Mouse (Mus musculus) kidney, postnatal 14 days (tissue): ENCODE data around the gene Pde11a.

Source experiments
- DNase-seq: peaks from one replicate; pipeline ENCODE4 v3.0.0; 2022; ENCODE audit warnings: mixed read lengths

The Pde11a gene

DNA sequence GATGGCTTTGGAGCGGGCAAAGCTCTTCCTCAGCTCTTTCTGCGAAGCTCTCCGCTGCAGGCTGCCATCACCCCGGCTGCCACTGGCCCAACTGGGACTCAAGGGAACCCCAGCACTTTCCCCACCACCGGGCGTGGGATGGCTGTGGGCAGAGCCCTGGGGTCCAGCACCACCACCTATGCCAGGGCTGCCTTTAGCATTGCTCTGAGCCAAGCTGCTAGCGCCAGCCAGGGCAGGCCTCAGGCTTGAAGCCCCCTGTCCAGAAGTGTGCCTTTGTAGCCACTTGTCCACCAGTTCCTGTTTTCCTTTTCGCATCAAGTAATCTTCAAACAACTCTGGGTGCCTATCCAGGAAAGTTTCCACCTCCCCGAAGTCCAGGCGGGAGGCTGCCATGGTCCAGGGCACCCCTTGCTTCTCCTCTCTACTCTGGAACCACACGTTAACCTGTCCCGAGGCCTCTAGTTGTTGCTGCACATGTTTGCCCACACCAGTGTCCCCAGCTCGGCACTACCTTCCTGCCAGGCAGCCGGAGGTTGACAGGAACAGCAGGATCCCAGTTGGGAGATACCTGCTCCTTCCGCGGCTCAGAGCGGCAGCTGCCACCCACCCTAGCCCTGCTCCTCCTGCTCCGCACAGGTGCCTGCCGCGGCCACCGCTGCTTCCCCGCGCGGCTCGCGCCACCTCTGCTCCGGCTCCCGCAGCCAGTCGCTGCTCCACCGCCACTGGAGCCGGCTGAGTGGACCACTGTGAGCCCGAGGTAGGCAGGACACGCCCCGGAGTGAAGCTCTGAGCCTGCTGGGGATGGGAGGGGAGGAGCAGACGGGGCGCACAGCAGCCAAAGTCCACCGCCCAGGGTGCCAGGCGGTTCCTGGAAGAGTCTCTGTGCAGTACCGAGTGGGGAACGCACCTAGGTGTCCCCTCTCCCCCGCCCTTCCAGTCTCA, at the start of gene Pde11a:
Gene Pde11a, minus strand, starts transcription at position 560 of the 942 bp plus-strand sequence.
- DNase-seq: peak; percentile 85

DNA sequence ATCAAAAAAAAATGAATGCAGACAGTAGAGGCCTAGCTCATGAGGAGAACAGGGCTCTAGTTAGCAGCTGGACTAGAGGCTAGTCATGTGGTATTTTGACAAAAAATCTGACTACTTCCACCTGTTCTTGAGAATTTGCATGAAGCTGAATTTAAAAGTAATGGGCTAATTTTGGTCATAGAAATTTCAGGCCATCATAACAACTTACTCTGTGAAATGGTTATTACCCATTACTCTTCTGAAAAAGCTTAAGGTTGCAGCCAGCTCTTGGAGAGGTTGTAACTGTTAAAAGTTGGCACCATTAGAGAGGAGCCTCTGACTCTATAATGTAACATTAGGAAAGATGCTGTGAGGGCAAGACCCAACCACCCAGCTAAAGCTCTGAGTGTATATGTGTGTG, 48.0 kb upstream of the Pde11a start:
- DNase-seq: no peak

DNA sequence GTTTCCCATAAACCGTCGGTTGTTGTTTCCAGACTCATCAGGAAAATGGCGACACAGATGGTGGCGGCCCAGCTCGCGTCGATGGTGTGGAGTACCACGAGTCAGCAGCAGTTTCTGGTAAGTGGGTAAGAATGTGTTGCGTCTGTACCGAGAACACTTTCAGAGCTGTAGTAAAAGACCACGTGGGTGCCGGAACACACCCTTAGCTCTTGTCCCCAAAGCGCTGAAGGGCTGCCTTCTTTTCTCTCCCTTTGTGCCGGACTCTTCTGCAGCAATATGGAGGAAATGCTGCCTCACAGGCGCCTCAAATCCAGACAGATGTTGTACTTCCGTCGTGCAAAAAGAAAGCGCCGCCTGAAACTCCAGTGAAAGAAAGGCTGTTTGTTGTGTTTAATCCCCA, 40.1 kb upstream of the Pde11a start:
- DNase-seq: no peak

DNA sequence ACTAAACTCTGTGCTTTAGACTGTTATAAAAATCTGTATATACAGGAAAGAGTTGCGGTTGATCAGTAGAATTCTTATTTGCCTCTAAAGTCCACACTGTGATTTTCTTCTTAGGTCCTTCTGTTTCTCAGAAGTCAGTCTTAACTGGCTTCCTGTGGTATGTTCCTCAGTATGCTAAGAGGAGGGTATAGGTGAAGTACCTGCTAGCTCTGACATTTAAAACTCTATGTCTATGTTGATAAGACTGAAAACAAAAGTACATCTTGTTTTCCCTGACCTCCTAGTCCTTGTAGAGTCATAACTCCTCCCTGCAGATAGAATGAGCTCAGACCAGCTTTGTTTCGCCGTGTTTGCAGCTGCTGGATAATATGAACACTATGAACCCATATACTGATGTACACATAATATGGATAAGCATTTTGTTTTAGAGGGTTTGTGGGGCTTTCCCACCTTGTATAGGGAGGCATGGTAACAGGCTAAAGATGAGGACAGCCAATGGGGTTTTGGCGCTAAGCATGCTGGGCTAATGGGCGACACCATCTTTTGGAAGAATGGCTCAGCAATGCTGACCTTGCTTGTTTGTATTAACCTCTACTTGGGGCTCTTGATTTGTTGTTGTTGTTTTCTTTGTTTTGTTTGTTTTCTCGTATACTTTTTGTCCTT, 36.1 kb upstream of the Pde11a start:
- no peak for DNase-seq

DNA sequence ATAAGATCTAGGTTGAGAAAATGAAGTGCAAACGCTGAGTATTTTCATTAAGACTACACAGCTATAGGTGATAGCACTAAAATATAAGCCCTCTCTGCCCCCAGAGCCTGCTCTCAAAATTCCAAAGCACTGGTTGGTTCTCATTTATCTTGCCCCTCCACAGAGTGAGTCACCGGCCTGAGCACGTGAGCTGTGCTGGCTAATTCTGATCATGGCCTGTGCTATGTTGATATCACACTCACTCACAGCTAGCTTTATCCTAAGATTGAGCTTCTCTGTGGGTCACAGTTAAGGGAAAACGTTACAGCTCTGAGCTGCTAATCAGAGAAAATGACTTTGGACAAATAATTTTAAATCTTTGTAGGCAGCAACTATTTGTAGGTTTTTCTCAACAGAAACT, 33.7 kb upstream of the Pde11a start:
- DNase-seq: no peak

DNA sequence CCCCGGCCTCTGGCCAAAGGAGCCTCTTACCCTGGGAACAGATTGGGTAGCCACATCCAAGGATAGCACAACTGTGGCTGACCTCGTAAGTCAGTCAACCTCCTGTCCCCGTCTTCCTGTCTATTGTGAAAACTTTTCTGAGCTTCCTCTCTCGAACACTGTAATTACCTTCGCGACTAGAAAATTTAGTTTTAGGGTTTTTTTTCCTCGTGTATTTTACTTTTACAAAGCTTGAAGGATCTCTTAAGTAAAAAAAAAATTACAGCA, 32.0 kb upstream of the Pde11a start:
- no peak for DNase-seq

DNA sequence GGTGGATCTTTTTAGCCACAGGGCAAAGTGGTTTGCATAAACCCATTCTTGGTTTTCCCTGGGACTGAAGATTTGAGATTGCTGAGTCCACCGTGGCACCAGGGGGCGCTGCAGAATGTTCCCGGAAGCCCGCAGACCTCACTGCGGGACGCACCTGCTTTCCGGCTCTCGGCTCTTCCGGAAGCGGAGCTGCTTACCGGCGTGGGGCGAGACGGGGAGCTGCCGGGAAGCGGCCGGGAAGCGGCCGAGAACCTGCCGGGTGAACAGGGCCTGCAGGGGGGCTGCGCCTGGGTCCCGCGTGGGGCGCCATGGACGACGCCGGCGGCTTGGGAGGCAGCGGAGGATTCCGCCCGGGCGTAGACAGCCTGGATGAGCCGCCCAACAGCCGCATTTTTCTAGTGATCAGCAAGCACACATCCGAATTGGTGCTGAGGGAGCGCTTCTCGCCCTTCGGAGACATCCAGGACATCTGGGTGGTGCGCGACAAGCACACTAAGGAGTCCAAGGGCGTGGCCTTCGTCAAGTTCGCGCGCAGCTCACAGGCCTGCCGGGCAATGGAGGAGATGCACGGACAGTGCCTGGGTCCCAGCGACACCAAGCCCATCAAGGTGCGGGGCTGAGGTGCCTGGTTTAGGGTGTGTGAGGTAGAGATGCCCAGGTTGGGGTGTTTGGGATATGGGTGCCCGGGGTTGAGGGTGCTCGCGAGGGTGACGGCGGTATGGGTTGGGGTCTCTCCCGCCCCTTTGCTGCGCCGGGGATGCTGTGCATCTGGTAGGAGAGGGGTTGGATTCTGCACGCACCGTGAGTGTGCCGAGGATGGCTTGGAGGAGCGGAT, 31.5 kb upstream of the Pde11a start, which contains the start of gene Rbm45:
Gene Rbm45, plus strand, starts transcription at position 164 of the 835 bp plus-strand sequence.
- peak; percentile 91 for DNase-seq

DNA sequence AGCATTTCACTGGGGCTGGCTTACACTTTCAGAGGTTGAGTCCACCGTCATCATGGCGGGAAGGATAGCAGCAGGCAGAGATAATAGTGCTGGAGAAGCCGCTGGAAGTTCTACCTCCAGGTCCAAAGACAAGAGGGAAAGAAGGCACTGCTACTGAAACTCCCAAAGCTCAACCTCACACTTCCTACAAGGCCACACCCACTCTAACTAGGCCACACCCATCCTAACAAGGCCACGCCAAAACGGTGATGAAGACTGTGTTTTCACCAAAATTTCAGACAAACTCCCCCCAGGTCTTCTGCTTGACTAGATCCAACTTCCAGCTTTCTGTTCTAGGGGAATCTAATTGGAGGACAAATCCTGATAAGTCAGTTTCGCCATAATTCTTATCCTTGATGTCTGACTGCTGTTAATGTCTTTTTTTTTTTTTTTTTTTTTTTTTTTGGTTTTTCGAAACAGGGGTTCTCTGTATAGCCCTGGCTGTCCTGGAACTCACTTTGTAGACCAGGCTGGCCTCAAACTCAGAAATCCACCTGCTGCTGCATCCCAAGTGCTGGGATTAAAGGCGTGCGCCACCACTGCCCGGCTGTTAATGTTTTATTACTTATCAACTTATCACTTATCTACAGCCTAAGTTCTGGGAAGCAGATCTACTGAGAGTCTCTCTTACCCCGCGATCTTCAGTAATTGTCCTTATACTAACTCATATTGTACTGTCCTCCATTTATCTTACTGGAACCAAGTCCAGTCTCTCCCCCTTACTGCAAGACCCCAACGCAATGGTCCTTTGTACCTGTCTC, 30.5 kb upstream of the Pde11a start:
- no peak for DNase-seq

DNA sequence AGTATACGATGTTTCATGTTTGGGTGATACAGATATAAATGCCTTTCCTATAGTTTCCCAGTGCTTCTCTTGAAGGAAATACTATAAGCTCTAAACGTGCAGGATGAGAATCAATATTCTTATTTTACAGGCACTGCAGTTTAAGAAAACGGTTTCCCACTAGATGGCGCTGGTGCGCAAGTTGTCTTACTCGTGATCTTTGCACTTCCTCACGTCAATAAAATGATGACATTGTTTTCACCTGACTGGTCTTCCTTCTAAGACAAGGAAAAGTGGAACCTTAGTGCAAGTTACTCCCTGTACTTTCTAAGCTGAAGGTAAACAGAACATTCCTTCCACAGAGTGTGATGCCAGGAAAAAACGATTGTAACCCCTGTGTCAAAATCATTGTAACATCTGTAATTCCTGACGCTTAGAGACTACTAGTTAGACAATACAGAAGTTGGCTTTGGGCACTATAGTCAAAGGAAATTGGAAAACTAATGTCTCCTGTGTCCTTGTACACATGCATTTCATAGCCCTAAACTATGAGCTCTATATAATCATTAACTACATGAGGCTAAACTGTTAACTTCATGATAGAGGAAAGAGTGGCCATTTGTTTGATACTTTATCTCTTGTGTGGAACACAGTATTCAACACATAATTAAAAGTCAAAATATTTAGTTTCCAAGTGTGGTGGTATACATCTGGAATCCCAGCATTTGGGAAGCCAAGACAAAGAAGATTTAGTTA, 28.8 kb upstream of the Pde11a start:
- peak; percentile 84 for DNase-seq

DNA sequence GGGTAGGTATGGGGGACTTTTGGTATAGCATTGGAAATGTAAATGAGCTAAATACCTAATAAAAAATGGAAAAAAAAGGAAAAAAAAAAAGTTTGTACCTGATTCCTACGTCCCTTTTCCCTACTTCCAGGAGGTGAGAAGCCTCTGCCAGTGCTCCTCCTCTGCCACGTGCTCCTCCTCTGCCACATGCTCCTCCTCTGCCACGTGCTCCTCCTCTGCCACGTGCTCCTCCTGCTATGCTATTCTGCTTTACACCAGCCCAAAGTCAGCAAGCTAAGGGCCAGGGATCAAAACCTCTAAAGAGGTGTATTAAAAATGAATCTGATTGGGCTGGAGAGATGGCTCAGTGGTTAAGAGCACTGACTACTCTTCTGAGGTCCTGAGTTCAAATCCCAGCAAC, 27.2 kb upstream of the Pde11a start:
- DNase-seq: no peak

DNA sequence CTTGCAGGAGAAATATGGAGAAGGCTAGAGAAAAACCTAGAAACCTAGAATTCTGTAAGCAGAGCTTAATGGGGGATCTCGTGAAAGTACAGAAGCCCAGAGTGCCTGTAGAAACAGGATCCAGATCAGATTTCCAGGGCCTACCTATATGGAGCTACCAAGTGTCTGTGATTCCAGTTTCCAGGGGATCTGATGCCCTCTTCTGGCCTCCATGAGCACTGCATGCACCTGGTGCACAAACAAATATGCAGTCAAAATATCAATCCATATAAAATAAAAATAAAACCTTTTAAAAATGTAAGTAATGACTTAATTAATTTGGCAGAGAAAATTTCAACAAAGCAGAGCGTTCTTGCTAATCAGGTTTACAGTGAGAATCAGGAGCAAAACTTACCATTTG, 23.5 kb upstream of the Pde11a start:
- DNase-seq: no peak

DNA sequence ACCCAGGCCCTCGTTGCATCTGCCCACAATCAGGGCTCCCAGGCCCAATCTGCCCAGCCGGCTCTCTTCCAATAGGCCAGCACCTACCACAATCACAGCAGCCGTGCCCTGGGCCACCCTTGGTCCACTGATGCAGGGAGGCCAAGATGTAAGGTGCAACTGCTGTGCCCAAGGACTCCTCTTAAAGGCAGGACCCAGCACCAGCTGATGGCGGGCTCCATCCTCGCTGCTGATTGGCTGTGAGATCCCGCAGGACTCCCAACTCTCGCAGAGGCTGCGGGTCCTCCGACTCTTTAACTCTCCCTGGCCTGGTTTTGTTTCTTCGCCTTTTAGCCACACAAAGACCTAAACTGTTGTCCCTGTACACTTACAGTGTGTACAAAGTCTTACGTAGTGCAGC, 21.7 kb upstream of the Pde11a start, which contains the start of gene Cyct:
Gene Cyct, minus strand, starts transcription at position 225 of the 400 bp plus-strand sequence.
- no peak for DNase-seq

DNA sequence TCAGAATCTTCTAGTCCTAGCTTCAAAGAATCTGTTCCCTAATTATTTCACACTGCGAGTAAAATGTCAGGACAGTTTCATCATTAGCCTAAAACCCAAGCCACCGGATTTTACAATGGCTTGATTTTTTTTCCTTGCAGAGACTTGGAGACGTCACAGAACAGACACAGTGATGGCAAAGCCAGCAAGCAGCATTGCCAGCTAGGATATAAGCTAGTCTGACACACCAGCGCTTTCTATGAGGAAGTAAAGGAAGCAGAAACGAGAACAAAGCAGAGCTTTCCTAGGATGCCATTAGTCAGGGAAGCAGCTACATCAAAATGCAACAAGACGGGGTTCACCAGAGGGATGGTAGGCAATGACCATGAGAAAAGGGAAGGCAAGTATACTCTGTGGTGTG, 9.3 kb upstream of the Pde11a start:
- DNase-seq: no peak

DNA sequence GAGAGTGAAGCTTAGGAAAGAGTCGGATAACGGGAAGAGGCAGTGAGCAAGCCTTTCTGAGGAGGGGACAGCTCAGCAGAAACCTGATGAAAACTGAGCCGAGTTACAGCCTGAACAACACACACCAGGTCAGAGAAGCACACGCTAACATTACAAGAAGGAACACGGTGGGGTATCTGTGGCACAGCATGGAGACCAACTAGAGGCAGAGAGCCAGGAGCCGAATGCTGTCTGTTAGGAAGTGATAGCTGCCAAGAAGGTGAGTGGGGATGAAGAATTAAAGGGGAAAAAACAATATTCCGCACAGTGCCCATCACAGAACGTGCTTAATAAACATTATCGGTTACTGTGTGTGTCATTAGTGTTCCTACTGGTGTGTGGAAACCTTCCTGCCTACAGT, 3.6 kb upstream of the Pde11a start:
- no peak for DNase-seq

DNA sequence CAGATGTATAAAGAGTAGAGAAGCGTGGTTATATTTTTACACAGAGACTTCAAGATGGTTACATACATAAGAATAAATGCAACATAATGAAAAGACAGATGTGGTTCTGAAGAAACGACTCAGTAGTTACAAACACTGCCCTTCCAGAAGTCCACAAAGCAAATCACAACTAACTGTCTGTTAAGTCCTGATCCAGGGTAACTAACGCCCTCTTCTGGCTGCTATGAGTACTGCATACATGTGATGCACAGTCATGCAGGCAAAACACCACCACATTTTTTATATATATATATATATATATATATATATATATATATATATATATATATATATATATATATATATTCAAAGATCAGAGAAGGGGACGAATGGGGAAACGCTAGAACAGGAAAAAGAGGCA, 4.0 kb downstream of the Pde11a start:
- no peak for DNase-seq

DNA sequence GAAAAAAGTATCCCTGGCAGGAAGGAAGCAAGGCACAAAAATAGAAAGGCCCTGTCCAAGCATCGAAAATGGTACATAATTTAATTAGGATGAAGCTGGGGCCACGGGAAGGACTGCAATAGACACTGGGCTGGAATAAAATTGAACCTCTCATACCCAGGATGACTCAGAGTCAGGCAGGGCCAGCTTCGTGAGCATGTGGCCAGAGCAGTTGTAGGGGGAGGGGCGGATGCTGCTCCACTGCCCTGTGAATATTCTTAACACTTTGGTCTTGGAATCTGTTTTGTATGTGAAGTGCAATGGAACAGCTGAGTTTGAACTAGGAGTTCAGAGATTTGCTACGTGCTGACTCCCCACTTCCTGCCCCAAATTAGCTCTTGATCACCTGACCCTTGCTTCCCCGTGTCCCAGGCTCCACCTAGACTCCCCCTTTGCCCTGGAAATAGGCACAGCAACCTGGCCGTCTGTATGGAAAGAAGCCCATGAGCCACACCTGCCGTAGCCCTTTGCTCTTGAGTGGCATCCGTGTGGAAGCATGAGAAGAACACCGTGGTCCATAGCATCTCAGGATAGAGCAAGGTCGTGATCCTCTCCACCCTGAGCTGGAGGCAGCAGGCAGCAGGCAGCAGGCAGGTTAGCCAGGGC, 6.3 kb downstream of the Pde11a start:
- no peak for DNase-seq

DNA sequence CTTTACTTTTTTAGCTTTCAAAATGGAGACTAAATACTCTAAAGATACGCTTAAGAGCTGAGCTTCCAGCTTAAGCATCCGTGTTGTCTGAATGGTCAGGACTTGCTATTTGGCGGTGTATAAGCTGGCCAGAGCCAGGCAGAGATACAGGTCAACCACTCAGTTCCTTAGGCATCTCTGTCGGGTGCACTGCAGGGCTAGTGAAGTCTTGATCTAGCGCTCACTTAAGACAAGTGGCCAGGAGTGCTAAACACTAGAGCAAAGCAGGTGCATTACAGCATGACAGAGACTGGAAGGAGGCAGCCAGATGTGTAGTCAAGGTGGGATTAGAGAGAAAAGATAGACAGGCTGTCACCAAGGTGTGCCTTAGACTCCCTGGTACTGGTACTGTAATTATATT, 8.5 kb downstream of the Pde11a start:
- DNase-seq: no peak

DNA sequence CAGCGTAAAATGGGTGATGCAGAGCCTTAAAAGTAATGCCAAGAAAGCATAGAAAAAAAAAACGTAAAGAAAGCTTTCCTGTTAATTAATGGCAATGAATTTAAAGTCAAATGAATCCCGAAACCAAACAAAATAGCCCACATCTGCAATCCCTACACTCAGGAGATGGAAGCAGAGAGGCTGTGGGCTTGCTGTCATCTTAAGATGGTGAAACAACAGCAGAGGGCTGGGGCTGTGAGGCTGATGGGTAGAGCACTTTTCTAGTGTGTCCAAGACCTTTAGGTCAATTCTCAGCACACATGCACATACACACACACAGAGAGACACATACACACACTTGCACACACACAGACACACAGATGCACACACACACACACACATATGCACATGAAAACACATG, 12.4 kb downstream of the Pde11a start:
- DNase-seq: no peak

DNA sequence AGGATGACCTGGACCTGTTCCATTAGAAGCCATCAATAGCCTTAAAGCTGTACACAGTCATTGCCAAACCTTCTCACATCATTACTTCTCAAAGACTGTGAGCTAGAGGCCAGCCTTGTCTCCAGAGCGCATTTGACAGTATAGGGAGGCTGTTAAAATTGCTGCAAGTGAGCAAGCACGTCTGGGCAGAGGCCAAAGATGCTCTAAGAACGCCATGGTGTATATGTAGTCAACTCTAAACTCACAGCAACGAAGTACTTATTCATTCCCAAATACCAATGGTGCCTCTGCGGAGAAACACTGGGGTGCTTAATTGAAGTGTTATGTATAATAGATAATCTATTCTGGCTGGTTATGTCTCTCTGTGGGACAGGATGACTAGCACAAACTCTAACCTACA, 14.1 kb downstream of the Pde11a start:
- DNase-seq: no peak

DNA sequence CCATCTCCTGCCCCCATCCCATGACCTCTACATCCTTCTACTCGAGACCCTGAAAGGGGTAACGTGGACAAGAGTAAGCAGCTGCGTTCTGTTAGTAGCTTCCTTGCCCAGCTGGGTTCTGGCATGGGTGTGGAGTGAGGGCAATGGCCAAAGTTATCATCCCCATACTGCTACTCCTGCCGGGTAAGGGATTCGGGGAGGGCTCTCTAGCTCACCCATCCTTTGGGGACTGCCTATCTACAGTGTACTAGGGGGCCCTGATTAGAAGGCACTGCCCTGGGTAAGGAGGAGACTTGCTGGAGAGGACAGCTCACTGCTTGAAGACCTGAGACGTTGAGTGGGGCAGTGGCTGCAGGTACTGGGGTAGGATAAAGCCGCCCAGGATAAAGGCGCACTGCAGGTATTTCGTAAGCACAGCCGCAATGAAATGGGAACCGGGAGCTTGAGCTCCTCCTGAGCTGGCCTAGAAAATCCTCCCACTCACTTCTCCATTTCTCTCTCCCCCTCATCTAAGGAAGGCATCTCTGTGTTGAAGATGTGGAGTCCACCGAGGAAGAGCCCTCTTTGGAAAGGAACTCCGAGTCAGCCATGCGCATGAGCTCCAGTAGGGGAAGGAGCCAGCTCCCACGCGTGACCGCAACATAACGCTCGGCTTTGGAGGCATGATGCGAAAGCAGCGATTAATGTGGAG, 15.2 kb downstream of the Pde11a start:
- DNase-seq: no peak

DNA sequence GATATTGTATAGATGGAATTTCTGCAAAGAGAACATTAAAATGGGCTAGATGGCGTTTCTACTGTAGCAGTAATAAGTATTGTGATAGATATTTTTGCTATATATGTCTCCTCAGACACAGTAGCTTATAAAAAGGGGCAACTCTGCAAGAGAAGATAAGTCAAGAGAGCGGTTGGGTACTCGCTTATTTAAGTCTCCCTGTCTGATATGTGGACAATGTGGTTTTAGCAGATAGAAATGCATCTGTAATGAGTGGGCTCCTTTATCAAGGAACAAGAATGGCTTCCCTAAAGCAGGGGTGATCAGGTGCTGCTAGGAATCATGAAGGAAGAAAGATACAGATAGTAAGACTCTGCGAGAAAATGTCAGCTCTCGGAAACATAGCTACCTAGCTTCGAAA, 18.2 kb downstream of the Pde11a start:
- no peak for DNase-seq
